Mouse (Mus musculus) liver, adult 2 months (tissue): ENCODE results near the gene Rpap1.

Experiments
- CTCF ChIP-seq: fragments of 200-500 bp; IDR thresholded peaks from 2 replicates; pipeline ENCODE4 v1.5.1; 2011; ENCODE audit warnings: low read depth, low read length, control low read depth
- POLR2A ChIP-seq: fragments of 200-500 bp; IDR thresholded peaks from 2 replicates; pipeline ENCODE4 v1.6.1; 2011; ENCODE audit warnings: low read length, control low read depth; ENCODE audit not compliant: insufficient read depth; ENCODE audit errors: extremely low read depth

- no peak for TF ChIP-seq CTCF
- TF ChIP-seq POLR2A: no peak
Measured at GRCm38 (mm10) chr2:119743176-119743807, 44.0 kb downstream of the Rpap1 start.
